Mouse (Mus musculus) ZHBTc4 (cell line): ENCODE data around the gene Gm38431.

Source experiments
- DNase-seq: peaks from one replicate; pipeline ENCODE4 v3.0.0-alpha.2; 2011; ENCODE audit warnings: low read depth, low spot score

The Gm38431 gene

DNA sequence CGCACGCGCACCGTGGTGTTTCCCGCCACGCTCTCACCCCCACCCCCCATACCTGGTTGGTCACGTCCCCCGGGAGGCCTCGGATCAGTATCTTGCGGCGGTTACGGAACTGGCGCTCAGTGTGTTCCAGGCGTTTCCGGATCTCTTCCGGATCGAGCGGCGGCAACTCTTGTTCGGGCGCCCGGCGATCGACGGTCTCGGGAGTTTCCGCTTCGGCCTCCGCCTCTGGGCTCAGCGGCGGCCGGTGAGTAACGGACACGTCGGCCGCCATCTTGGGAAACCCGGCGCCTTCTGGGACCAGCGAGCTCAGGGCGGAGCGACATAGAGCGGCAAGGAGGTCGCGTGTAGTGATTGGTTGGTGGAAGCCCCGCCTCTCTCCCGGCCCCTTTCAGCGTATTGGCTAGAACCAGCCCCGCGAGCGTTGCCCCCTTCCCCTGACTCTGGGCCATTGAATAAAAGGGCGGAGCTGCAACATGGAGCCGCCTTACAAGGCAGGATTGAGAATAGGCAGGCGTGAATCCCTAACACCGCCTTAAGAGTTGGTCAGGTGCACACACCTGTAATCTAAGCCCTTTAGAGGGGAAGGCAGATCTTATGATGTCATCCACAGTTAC is at the start of gene Gm38431, which contains the start of gene Raver1:
Gm38431 (minus strand) TSS at position 291 of the 614 bp plus-strand sequence.
Raver1 (minus strand) TSS at position 302 of the 614 bp plus-strand sequence.
- DNase-seq = peak; percentile 99

DNA sequence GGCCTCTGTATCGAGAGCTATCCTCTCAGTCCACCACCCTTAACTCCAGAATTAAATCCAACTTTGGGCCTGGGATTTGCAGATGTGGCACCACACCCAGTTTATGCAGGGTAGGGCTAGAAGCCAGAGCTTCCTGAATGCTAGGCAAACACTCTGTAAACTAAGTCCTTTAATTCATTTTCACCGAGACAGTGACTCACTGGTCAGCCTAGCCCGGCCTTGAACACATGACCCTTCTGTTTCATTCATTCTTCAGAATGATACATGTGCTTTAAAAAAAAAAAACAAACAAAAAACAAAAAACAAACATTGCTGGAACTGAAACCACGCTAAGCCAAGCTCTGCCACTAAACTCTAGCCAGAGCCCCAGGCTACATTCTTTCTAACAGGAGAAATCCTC is 46.6 kb upstream of the Gm38431 start:
- no peak for DNase-seq

DNA sequence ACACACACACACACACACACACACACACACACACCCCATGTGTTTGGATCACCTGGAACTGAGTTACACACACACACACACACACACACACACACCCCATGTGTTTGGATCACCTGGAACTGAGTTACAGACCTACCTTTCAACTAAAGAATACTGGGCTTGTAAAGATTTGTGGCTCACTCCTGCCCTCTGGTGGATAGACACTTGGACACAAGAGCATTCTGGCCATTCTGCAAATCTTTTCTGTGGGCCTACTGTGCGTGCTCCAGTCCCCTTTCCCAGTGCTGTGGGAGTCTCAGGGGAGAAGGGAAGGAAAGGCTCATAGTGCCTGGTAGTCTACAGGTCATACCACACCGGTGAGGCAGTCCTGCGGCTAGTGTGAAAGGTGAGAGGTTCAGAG is 45.4 kb upstream of the Gm38431 start:
- DNase-seq = peak; percentile 82

DNA sequence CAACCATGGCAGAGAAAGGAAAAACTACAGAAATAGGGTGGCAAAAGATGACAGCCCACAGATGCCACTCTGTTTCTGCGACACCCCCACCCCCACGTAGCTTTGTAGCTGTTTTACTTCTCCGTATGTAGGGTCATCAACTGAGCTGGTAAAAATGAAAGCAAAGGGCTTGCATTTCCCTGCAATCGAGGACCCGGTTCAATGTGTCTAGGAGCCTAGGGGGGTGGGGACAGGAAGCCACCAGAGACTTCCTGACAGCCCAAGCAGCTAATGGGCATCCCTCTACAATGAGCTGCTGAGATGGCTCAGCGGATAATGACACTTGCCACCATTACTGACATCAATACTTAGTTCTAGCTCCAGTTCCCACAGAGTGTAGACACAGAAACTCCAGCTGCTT is 44.6 kb upstream of the Gm38431 start:
- no peak for DNase-seq

DNA sequence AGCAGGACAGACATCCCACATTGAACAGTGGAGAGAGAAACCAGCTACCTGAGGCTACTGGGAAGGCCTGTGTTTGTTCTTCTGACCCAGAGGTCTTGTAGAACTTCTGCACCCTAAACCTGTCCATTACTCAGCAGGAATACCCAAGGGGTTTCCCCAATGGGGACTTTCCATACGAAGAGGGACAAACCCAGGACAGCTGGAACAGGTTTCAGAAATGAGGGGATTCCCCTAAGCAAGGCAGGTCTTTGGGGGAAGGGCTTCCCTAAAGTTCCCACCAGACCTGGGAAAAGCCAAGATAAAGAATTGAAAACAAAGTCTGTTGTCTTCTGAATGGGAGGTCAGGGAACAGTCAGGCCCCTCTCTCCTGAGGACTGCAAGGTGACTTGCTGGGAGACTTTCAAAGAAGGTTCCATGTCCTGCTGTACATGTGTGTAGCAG is 44.2 kb upstream of the Gm38431 start:
- no peak for DNase-seq

DNA sequence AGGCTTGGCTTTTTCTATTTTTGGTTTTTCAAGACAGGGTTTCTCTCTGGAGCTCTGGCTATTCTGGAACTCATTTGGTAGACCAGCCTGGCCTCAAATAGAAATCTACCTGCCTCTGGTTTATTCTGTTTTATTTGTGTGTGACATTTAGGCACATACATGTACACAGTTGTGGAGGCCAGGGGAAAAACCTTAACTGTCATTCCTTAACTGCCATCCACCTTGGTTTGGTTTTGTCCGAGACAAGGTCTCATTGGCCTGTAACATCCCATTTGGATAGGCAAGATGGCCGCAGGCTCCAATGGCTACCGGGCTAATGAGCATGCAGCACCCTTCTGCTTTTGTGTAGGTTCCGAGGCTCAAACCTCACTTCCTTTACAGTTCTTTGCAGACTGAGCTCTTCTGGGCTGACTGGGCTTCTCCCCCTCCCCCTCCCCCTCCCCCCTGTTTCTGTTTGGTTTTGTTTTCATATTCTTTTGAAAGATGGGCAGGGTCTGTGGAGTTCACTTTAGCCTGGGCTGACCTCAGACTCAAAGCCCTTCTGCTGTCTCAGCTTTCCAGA is 43.6 kb upstream of the Gm38431 start:
- no peak for DNase-seq

DNA sequence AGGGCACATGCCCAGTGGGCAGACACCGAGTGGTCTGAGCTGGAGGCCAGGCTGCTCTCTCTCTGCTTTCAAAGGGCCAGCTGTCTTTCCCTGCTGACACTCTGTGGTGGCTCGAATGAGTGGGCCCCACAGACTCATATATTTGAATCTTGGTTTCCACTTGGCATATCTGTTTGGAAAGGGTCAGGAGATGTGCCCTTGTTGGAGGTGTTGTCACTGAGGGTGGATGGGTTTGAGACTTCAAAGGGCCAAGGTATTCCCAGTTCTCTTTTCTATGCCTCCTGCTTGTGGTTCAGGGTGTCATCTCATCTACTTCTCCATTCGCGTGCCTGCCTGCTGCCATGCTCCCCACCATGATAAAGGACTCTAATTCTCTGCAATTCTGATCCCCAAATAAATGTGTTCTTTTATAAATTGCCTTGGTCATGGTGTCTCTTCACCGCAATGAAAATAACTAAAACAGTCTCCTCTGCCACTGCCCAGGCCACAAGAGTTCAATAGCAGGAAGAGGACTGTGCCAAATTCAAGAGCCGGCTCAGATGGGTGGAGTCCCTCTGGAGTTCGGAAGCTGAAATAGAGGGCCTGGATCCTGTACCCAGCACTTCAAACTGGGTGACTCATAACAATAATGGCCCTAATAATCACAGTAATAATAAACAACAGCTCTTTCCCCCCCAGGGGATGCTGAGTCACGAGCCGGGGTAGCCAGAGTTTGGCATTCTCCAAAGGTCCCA is 43.0 kb upstream of the Gm38431 start:
- no peak for DNase-seq

DNA sequence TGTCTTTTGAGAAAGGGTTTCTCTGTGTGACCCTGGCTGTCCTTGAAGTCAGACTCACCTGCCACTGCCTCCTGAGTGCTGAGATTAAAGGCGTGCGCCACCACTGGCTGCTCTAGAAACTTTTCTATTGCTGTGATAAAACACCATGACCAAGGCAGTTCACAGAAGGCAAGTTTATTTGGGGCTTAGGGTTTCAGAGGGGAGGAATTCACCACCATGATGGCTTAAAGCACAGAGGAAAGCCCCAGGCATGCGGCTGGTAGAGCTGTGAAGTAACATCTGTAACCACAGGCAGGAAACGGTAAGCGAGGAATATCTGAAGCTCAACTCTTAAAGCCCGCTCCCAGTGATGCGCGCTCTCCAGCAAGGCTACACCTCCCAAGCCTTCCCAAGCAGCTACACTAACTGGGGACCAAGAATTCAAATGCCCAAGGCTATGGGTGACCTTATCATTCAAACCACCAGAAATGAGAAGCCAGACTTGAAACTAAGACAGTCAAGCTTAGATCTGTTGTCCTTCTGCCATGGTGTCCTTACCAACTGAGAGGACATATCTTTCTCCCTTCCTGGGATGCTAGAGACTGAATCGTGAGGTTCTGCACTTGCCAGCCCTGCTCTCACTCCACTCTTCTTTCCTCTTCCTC is 41.4 kb upstream of the Gm38431 start:
- no peak for DNase-seq

DNA sequence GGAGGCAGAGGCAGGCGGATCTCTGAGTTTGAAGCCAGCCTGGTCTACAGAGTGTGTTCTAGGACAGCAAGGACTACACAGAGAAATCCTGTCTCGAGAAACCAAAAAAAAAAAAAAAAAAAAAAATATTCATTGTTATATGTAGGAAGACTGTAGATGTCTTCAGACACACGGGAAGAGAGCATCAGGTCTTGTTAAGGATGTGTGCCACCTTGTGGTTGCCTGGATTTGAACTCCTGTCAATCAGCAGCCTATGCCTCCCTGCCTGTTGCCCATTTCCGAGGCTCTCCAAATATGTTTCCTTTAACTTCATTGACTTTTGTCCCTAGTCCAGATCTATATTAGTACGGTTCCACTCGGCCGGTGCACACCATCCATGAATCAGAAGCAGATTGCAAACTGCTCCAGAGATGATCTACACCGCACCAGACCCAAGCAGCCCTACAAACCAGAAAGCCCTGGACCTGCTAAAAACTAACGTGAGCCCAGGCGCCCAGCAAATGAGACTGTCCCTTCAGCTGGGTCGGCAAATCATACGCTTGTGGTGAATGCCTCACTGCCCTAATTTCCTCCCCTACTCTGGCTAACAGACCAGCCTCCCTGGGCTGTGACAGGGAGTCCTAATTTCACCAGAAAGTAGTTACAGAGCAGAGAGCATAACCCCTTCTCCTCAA is 40.4 kb upstream of the Gm38431 start:
- DNase-seq = peak; percentile 45

DNA sequence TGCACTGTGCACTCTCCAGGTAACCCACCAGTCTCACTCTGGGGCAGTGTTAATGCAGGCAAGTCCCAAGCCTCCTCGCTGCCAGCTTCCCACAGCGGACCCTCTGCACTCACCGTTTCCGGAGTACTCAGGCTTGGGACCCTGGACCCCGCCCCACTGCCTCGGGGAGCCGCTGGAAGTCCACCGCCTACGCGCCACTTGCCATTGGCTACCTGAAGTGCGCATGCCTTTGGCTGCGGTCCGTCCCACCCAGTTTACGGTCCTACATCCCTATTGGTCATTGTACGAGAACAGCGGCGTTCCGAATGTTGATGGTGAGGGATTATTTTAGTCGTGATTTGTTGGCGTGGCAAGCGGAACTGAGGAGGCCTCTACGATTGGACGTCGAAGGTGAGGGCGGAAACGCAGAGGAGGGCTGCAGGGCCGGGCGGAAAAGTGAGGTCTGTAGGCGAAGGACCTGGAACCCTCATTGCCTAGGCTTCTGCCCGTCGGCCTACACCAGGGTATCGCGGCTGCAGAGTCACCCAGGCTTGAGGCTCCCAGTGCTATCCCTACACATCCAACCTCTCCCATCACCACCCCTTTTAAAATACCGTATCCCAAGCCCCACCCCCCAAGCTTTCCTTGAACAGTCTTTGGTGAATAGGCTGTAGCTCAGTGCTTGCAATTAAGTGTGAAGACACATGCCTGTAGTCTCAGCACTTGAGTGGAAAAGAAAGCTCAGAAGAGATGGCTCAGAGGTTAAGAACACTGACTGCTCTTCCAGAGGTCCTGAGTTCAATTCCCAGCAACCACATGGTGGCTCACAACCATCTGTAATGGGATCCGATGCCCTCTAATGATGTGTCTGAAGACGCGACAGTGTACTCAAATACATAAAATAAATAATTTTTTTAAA is 39.5 kb upstream of the Gm38431 start, which contains the start of gene Tyk2:
Tyk2 (minus strand) TSS at position 185 of the 898 bp plus-strand sequence.
- peak; percentile 99 for DNase-seq

DNA sequence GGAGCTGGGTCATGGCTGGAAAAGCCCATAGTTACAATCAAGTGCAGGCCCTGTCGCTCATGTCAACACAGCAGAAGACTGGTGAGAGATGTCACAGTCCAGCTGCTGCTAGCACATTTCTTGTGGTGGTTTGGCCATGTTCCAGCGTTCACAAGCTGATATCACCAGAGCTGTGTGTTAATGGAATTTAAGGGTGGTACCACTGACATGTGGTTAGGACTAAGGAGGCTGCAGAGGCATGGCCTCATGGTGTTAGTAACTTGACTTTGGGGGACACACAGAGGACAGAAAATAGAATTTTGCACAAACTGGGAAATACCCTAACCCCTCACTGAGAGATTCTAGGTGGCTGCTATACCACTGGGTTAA is 34.4 kb upstream of the Gm38431 start:
- DNase-seq = no peak

DNA sequence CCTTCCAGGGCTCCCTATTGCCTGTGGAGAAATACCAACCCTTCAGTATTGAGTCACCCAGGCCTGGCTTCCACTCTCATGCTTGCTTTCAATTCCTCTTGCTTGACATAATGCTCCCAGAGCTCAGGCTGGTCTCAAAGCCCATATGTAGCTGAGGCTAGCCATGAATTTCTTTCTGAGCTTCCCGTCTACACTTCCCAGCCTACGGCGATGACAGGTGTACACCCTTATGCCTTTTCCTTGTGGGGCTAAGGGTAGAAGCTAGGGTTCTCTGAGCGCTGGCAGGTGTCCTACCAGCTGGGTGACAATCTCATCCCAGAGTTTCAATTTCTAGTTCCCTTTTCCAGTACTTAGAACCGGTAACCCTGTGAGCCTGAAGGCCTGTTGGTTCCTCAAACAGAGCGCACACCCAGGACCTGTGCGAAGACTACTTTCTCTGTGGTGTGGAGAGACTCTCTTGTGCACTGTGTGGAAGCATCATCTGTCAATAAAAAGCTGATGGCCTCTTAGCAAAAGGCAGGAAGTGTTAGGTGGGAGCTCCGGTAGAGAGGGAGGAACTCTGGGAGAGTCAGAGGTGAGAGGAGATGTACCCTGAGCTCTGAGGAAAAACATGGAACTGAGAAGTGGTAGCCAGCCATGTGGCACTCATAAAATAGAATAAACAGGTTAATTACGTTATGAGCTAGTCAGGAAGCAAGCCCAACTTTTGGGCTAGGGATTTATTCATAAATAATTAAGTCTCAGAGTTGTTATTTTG is 33.9 kb upstream of the Gm38431 start:
- no peak for DNase-seq

DNA sequence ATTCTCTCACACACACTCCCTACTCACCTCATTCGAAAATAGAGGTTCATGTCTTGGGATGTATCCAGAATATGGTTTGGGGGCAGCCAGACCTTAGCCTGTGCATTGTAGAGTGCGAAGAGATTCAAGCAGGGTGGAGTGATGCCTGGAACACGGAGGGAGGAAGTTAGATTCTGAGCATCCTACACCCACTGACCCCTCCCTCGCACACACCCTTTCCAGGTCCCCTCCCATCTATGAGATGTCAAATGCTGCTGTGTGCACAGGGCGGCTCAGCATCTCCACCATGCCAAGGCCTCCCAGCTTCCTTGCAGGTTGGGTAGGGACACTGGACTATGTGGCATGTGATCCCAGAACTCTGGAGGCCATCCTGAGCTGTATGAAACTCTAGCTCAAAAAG is 33.0 kb upstream of the Gm38431 start:
- DNase-seq = no peak

DNA sequence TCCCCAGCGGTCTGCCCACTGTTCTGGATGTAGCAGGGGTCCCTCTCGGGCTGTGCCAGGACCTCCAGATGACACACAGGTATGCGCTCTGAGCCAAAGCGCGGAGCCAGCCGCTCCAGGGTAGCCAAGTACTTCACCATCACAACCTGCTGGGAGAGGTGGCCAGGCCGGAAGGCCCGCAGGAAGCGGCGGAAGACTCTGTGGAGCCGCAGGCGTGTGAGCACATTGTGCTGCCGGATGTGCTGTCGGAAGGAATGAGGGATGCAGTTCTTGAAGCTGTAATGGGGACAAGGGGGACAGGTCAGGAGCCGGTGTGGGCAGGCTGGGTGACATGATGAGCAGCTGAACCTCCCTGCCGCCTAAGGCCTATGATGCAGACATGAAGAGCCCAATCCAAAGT is 29.7 kb upstream of the Gm38431 start:
- DNase-seq = peak; percentile 39

DNA sequence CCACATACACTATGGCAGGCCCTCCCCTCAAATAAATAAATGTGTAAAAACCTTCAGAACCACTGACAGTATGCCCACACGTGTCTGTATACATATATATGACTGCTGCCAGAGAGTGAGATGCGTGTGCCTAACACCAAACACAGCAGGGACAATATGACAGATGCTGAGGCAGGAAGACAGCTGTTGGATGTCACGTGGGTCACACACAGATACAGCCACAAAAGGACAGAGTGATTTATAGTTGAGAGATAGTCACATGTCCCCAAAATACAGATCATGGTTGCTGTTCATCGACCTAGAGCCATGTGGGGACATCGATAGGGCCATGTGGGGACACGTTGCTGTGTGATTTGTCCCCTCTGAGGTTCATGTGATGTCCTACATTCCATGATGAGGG is 25.3 kb upstream of the Gm38431 start:
- no peak for DNase-seq

DNA sequence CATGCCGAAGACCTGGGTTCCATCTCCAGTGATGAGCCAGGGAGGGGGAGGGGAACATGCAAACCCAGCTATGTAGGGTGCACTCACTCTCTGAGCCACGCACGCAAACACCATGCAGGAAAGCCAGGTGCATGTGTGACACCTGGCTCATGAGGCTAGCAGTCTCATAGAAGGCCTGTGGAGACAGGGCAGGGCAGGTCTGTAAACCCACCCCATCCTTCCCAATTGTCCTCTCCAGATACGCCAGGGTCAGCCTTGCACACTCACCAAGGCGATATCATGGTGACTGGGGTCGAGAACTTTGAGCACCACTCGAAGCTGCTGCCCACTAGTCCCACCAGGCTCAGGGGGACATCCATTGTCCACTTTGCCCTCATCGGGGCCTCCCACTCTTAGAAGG is 23.3 kb upstream of the Gm38431 start:
- no peak for DNase-seq

DNA sequence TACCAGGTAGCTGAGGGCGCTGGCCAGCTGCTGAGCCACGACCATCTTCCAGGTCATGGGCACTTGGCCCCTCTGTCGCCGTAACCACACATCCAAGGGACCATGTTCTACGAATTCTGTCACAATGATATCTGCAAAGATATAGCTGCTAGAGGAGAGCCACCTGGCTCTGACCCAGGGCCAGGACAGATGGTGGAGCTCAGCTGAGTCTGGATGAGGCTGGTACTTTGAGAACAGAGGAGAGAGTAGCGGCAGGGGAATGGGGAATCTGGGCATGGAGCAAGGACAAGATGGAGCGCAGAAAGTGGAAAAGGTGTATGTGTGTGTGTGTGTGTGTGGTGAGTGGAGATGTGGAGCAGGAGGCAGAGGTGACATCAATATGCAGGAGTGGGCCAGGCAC is 22.4 kb upstream of the Gm38431 start:
- no peak for DNase-seq

DNA sequence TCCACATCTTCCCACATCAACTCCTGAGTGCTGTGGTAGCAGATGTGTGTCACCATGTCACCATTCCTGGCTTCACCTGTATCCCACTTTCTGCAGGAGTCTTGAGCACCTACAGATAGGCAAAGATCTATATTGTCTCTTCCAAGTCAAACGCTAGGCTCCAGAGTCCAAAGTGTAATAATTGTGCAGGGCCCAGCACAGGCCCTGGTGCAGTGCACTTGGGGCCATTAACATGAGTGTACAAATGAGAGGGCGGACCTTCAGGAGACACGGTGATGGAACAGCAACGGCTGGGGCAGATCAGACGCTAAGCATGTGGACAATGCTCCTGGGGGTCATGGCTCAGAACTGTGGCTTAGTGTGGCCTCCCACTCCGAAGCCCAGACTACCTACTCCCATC is 22.0 kb upstream of the Gm38431 start:
- no peak for DNase-seq

DNA sequence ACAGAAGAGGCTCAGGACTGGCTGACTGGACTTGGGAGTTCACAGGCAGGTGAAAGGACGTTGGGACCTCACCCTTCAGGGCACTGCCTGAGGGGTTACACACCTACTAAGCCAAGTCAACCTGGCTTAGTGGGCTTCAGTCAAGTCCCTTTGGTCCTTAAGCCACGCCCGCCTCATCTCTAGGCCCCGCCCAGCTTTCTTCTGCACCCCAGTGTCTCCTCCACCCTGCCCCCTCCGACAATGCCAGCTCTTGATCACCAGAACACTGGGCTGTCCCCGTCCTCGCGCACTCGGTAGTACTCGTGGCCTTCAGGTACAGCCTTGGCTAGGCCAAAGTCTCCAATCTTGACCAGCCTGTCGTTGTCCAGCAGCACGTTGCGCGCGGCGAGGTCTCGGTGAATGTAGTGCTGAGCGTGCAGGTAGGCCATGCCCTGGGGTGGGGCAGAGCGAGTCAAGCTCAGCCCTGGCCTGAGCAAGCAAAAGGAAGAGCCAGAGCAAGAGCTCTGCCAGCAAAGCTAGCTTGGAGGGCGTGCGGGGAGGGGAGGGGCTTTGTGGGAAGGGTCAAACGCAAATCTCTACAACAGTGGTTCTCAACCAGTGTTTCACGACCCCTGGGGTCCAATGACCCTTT is 15.9 kb upstream of the Gm38431 start:
- DNase-seq = no peak
